Mouse (Mus musculus) liver, adult 2 months (tissue): ENCODE measurements around the gene Fam169a. TPM values are rescaled to one million over a fixed set of nuclear protein-coding genes. Genes with fewer than 3 reads are reported as not detected.
"Not testable (repeated sequence)": the region's sequence is repeated elsewhere in the genome, so short reads cannot be mapped to it uniquely, and the experiment has no call there.

Experiments
- DNase-seq: peaks from one replicate; pipeline ENCODE4 v3.0.0-alpha.2; 2011; ENCODE audit warnings: low read depth, low spot score; ENCODE audit errors: extremely low read depth
- H3K27ac ChIP-seq: fragments of 200-500 bp; replicated peaks from 2 replicates; pipeline ENCODE4 v1.5.1; 2012; ENCODE audit warnings: low read depth, mild to moderate bottlenecking, control low read depth, inconsistent platforms, low read length; ENCODE audit not compliant: insufficient read depth
- H3K27me3 ChIP-seq: fragments of 200-500 bp; 2 replicates; pipeline ENCODE4 v1.6.1; 2012; ENCODE audit warnings: mild to moderate bottlenecking, moderate library complexity, low read length, inconsistent platforms; ENCODE audit not compliant: control insufficient read depth, insufficient read depth
- H3K36me3 ChIP-seq: fragments of 200-500 bp; 2 replicates; pipeline ENCODE4 v1.6.1; 2012; ENCODE audit warnings: low read length, inconsistent platforms; ENCODE audit not compliant: control insufficient read depth, insufficient read depth
- H3K4me1 ChIP-seq: fragments of 200-500 bp; 2 replicates; pipeline ENCODE4 v1.6.1; 2011; ENCODE audit warnings: low read length; ENCODE audit not compliant: control insufficient read depth, insufficient read depth
- H3K4me3 ChIP-seq: fragments of 200-500 bp; 2 replicates; pipeline ENCODE4 v1.5.1; 2011; ENCODE audit warnings: low read depth, mild to moderate bottlenecking, control low read depth, low read length, moderate library complexity; ENCODE audit not compliant: insufficient read depth
- H3K79me2 ChIP-seq: fragments of 200-500 bp; 2 replicates; pipeline ENCODE4 v1.6.1; 2012; ENCODE audit warnings: inconsistent platforms, mild to moderate bottlenecking, low read length, moderate library complexity; ENCODE audit not compliant: control insufficient read depth, insufficient read depth
- H3K9ac ChIP-seq: fragments of 200-500 bp; 2 replicates; pipeline ENCODE4 v1.6.1; 2012; ENCODE audit warnings: low read depth, mild to moderate bottlenecking, control low read depth, inconsistent platforms, low read length
- CTCF ChIP-seq: fragments of 200-500 bp; IDR thresholded peaks from 2 replicates; pipeline ENCODE4 v1.5.1; 2011; ENCODE audit warnings: low read depth, low read length, control low read depth
- POLR2A ChIP-seq: fragments of 200-500 bp; IDR thresholded peaks from 2 replicates; pipeline ENCODE4 v1.6.1; 2011; ENCODE audit warnings: low read length, control low read depth; ENCODE audit not compliant: insufficient read depth; ENCODE audit errors: extremely low read depth
- WGBS: fragments of 180-500 bp; shearing (Covaris S2); methylation state at CpG from one replicate; pipeline ENCODE4 v1.1.7; 2018; 5-methylcytosine and 5-hydroxymethylcytosine counted together
- polyA plus RNA-seq: library from polyadenylated mRNA; depleted of rRNA; stranded (reverse); fragments of >200 nt; gene quantifications from 2 replicates; pipeline ENCODE4 v1.2.3, GENCODE M21; 2012
- total RNA-seq: library from RNA; depleted of rRNA; stranded (reverse); fragments of >200 nt; gene quantifications from 2 replicates; pipeline ENCODE4 v1.2.3, GENCODE M21; 2014

Fam169a gene
- total and polyA plus RNA-seq, 2 experiments = under 0.01 TPM; not detected in 1

DNA sequence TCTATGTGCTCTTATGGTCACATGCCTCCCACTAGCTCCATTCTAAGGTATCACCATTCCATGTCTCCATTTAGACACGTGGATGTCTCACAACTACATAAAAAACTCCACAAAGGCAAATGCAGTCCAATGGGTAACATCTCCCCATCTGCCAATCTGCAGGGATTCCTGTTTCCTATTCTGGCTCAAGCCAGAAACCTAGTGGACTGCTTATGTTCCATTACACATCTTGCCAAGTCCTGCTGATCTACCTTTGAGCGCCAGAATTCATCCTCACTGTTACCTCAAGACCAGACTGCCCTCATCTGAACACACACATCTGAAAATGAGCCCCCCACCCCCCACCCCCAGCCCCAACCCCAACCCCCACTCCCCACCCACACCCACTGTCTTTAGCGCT is 4.9 kb upstream of the Fam169a start:
- H3K27me3 ChIP-seq = peaks cover 5% of the 10 kb centered on the region; the same call in 1 of the 2 replicates
- no peak overlapping the region for H3K9ac ChIP-seq
- no peak overlapping the region for H3K27ac ChIP-seq
- no peak overlapping the region for H3K4me3 ChIP-seq
- WGBS = 94% methylated on average over 3 of the region's 3 CpGs
- H3K79me2 ChIP-seq = no peaks in the 10 kb centered on the region
- H3K4me1 ChIP-seq = no peaks in the 10 kb centered on the region
- no peak for TF ChIP-seq POLR2A
- no peak for TF ChIP-seq CTCF
- no peaks in the 10 kb centered on the region for H3K36me3 ChIP-seq
- DNase-seq = no peak

DNA sequence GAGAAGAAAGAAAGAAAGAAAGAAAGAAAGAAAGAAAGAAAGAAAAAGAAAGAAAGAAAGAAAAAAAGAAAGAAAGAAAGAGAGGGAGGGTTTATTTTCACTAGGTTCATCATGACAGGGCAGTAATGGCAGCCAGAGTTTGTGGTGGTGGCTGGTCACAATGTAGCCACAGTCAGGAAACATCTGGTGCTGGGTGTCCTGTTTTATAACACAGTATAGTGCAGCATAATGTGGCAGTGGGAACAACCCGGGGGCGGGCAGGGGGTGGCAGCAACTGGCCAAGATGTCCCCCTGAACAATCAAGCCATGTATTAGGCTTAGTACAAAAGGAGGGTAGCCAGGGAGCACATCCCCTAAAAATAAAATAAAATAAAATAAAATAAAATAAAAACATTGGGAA is 3.7 kb upstream of the Fam169a start:
- no peak for DNase-seq
- Histone ChIP-seq H3K4me3 (no peak overlapping the region), H3K4me1 (no peaks in the 10 kb centered on the region), H3K27ac (no peak overlapping the region), H3K27me3 (peaks cover 8% of the 10 kb centered on the region; the same call in 1 of the 2 replicates), H3K79me2 (no peaks in the 10 kb centered on the region), H3K36me3 (no peaks in the 10 kb centered on the region), H3K9ac (no peak overlapping the region)
- no peak for TF ChIP-seq CTCF
- TF ChIP-seq POLR2A = no peak
- WGBS = 88% methylated on average over 2 of the region's 2 CpGs

DNA sequence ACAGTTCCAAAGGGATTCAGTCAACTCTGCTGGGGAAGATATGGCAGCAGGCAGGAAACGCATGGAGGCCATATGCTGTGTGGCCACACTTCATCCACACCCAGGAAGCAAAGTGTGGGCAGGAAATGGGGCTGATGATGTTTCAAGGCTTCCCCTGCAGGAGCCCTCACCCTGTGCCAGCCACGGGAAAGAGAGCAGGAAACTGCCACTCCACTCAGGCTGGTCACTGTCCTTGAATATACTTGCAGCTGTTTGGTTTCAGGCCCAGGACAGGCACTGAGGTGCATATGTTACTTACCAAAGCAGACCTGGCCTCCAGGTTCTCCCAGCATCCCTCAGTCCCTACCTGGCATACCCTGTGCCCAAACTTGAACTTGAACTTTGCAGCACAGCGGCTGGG is 2.7 kb upstream of the Fam169a start:
- TF ChIP-seq POLR2A (no peak), CTCF (no peak)
- Histone ChIP-seq H3K36me3 (no peaks in the 10 kb centered on the region), H3K4me3 (no peak overlapping the region), H3K79me2 (no peaks in the 10 kb centered on the region), H3K4me1 (no peaks in the 10 kb centered on the region), H3K9ac (no peak overlapping the region), H3K27me3 (peaks cover 8% of the 10 kb centered on the region; the same call in 1 of the 2 replicates), H3K27ac (no peak overlapping the region)
- no peak for DNase-seq
- WGBS = 54% methylated on average over 3 of the region's 3 CpGs

DNA sequence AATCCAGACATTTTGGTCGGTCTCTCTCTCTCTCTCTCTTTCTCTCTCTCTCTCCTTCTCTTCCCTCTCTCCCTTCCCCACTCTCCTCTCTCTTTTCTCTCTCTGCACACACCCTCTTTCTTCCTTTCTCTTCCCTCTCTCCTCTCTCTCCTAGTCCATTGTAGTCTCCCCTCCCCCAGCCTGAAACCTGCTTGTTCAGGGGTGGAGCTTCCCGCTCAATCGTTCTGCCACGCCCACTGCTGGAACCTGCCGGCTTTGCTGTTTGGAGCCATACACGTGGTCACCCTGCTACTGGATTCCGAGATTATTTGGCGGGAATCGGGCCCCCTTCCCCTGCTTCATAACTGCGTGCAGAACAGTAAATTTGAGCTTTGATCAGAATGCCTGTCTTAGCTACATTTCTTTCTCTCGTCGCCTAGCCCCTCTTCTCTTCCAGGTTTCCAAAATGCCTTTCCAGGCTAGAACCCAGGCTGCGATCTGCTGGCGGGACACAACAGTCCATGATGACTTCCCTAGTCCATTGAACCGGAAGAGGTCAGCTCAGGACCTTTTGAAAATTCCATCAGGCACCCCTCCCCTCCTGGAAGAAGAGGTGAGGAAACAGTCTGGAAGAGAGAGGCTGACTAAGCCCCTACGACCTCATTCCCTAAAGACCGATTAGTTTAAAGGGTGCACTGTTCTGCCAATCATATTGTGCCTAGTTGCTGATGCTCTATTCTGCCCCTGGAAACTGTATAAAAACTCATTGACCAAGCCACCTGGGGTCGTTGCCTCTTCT is 2.1 kb upstream of the Fam169a start:
- WGBS = 49% methylated on average over 18 of the region's 18 CpGs
- H3K27me3 ChIP-seq, H3K4me1 ChIP-seq, H3K27ac ChIP-seq, H3K9ac ChIP-seq, DNase-seq, H3K36me3 ChIP-seq, H3K4me3 ChIP-seq, H3K79me2 ChIP-seq: not testable (repeated sequence)

DNA sequence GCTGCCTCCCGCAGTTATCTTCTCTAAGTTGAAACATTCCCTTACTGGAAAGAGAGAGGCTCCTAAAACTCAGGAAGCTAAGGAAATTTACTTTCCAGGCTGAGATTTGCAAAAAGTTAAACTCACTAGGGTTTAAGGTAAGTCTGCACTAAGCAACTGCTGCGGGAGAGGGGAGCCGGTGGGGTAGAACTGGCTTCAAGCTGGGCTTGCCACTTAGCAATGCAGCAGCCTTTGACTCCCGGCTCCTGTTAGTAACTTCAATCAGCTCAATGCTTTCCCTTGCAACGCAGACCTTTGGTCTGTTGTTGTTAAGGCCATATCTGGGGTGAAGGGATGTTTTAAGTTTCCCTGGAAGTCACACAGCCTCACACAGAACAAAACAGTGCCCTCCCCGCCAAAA is 605 bp downstream of the Fam169a start:
- WGBS = 41% methylated on average over 6 of the region's 6 CpGs
- DNase-seq = no peak
- Histone ChIP-seq H3K4me3 (no peak overlapping the region), H3K9ac (no peak overlapping the region), H3K27ac (no peak overlapping the region), H3K27me3 (peaks cover 22% of the 10 kb centered on the region), H3K79me2 (no peaks in the 10 kb centered on the region), H3K4me1 (no peaks in the 10 kb centered on the region), H3K36me3 (no peaks in the 10 kb centered on the region)
- TF ChIP-seq CTCF (no peak), POLR2A (no peak)

DNA sequence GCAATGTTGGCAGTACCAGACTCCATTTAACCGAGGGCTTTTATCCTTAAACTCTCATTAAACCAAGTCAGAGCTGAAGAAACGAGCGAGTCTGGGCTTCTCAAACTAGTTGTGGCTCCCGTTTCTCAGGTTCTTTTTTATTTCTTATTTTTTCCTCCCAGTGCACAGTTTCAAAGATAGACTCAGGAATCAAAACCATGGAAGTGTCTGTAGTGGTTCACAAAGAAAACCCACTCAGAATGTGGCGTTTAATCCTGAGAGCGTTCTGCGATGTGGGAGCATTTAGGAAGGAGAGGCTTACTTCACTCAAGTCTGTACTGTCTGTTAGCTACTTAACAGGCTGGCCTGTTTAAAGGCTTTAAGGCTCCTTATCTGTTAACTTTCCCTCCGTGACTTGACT is 1.1 kb downstream of the Fam169a start:
- H3K79me2 ChIP-seq = no peaks in the 10 kb centered on the region
- H3K4me3 ChIP-seq = no peak overlapping the region
- H3K27ac ChIP-seq = no peak overlapping the region
- no peak for DNase-seq
- 80% methylated on average over 8 of the region's 8 CpGs for WGBS
- H3K36me3 ChIP-seq = no peaks in the 10 kb centered on the region
- H3K9ac ChIP-seq = no peak overlapping the region
- TF ChIP-seq CTCF (no peak), POLR2A (no peak)
- peaks cover 22% of the 10 kb centered on the region for H3K27me3 ChIP-seq
- H3K4me1 ChIP-seq = no peaks in the 10 kb centered on the region
